In the genomic region with DNA sequence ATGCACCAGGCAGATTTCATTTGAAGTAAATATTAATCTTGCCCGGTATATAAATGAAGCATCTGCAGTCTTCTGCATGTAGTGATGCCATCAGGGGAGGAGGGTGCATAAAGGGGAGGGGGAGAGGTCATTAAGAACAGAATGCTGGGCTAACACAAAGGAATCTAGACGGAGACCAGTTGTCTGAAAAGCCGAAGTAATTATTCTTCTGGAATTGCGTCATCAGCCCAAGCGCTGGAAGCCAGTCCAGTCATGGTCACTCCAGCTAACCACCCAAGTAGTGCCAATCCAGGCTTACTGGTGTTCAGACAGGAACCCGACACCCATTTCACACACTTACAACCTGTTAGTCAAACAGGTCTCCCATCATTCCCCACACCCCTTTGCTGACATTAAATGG, we compare ENCODE assay signal across 18 mouse cellular contexts. TPM values are rescaled to one million over a fixed set of nuclear protein-coding genes. Genes with fewer than 3 reads are reported as not detected.
A peak's percentile ranks its signal among the peaks of the same experiment; 100 is the strongest.
DNase-seq lines count a peak whose midpoint lies in the region; ATAC-seq and TF ChIP-seq lines count a peak whose summit lies in the region.
"Had no signal": no experiment of that assay in that cellular context is flagged by ENCODE, and none has a peak within 500 bp of the region (broad histone marks: within the 10 kb centered on the region; RNA-seq: fewer than 3 reads in every experiment).

No protein-coding gene starts in this region.

- no peak overlapping the region for H3K4me2 ChIP-seq in lung, embryonic 14.5 days
- H3K4me2 ChIP-seq in lung, postnatal 0 days (replicated peaks; ENCODE audit: low read depth, low read length) = no peak overlapping the region
- H3K4me2 ChIP-seq: forebrain, embryonic 12.5 days; liver, embryonic 11.5 days; neural tube, embryonic 13.5 days had no signal

- ATAC-seq in lung, embryonic 14.5 days (ENCODE audit: insufficient read depth) = peak; percentile 8; the same call in 1 of the 2 replicates
- no peak for ATAC-seq in lung, postnatal 0 days
- ATAC-seq: midbrain, embryonic 16.5 days had no signal

- H3K4me1 ChIP-seq in lung, embryonic 14.5 days (ENCODE audit: insufficient read depth) = peaks cover 6% of the 10 kb centered on the region; the same call in 1 of the 2 replicates
- 0 out of 2 replicates have a peak, but pooled peaks cover 3% of the 10 kb centered on the region for H3K4me1 ChIP-seq in lung, postnatal 0 days (ENCODE audit: insufficient read depth, low read depth, low read length)

- H3K27me3 ChIP-seq in lung, embryonic 14.5 days (ENCODE audit: insufficient read depth, low read length) = no peaks in the 10 kb centered on the region
- H3K27me3 ChIP-seq in lung, postnatal 0 days (replicated peaks; ENCODE audit: insufficient read depth, low read length) = no peaks in the 10 kb centered on the region
- H3K27me3 ChIP-seq: forebrain, embryonic 12.5 days; neural tube, embryonic 13.5 days had no signal

- 45% methylated on average over 6 of the region's 6 CpGs for WGBS in lung, embryonic 14.5 days
- WGBS in lung, postnatal 0 days = 40% methylated on average over 6 of the region's 6 CpGs

- H3K9me3 ChIP-seq in lung, embryonic 14.5 days (ENCODE audit: low read depth, low read length) = no peaks in the 10 kb centered on the region
- no peaks in the 10 kb centered on the region for H3K9me3 ChIP-seq in lung, postnatal 0 days (ENCODE audit: low read length)
- H3K9me3 ChIP-seq: forebrain, embryonic 12.5 days; neural tube, embryonic 13.5 days had no signal

- no peak overlapping the region for H3K4me3 ChIP-seq in lung, embryonic 14.5 days (ENCODE audit: low read depth, low read length)
- H3K4me3 ChIP-seq in lung, postnatal 0 days (ENCODE audit: low read depth, low read length) = no peak overlapping the region
- H3K4me3 ChIP-seq: forebrain, embryonic 12.5 days; neural tube, embryonic 13.5 days had no signal

- no peaks in the 10 kb centered on the region for H3K36me3 ChIP-seq in lung, embryonic 14.5 days (ENCODE audit: insufficient read depth)
- H3K36me3 ChIP-seq in lung, postnatal 0 days (ENCODE audit: insufficient read depth, low read length) = no peaks in the 10 kb centered on the region
- H3K36me3 ChIP-seq: forebrain, embryonic 12.5 days; neural tube, embryonic 13.5 days had no signal

- no peak overlapping the region for H3K9ac ChIP-seq in lung, embryonic 14.5 days
- no peak overlapping the region for H3K9ac ChIP-seq in lung, postnatal 0 days (replicated peaks; ENCODE audit: low read depth)
- H3K9ac ChIP-seq: forebrain, embryonic 12.5 days; neural tube, embryonic 13.5 days had no signal

- TF ChIP-seq EP300 in lung, postnatal 0 days (IDR thresholded peaks at IDR 0.05) = no peak

- DNase-seq in adrenal gland, postnatal 14 days = peak; percentile 34
- DNase-seq in adrenal gland, postnatal 4 days (ENCODE audit: low spot score in 2 of 2) = no peak
- peak; percentile 37 for DNase-seq in lung, embryonic 14.5 days
- DNase-seq in lung, postnatal 0 days (ENCODE audit: low spot score) = no peak
- peak; percentile 35 for DNase-seq in forelimb bud, embryonic 11.5 days (ENCODE audit: low read depth, low spot score)
- DNase-seq in spleen, adult 18-20 months = no peak
- no peak for DNase-seq in lung, postnatal 25 days (ENCODE audit: low spot score)
- DNase-seq: B cell, adult 2 months; cerebellum, adult 9-10 months; heart, postnatal 4 days; kidney, adult 8-10 months; lung, adult 2 months; right cerebral cortex, postnatal 4 days; thymus, postnatal 25 days had no signal

- no peak overlapping the region for H3K27ac ChIP-seq in lung, embryonic 14.5 days (ENCODE audit: low read depth)
- H3K27ac ChIP-seq in lung, postnatal 0 days (ENCODE audit: low read length) = no peak overlapping the region
- H3K27ac ChIP-seq: forebrain, embryonic 12.5 days; neural tube, embryonic 13.5 days had no signal

- no peak for TF ChIP-seq CTCF in lung, embryonic 14.5 days (IDR thresholded peaks at IDR 0.05; ENCODE audit: low read depth)
- TF ChIP-seq CTCF in lung, postnatal 0 days (IDR thresholded peaks at IDR 0.05) = no peak

RNA-seq across cellular contexts. Expression of a gene that starts 17.7 kb away (rescaled TPM):
- 19.9 and 24.9 TPM in 2 replicates for total RNA-seq in adrenal gland, postnatal 14 days (2021)
- total RNA-seq in adrenal gland, postnatal 4 days (2021) = 10 to 100 TPM; 19.9 to 30.8 TPM
- polyA plus RNA-seq in lung, embryonic 14.5 days (2014; fragmentation: Nextera tagmentation; extraction: Ambion mirVana) = 28.8 and 31.0 TPM in 2 replicates
- 20.9 and 24.0 TPM in 2 replicates for polyA plus RNA-seq in lung, postnatal 0 days (2015; fragmentation: Nextera tagmentation; extraction: Ambion mirVana)

Comparison
In these comparisons a context has a peak if more than half of its experiments do, and no peak if none do; other contexts are left out.
1. DNase-seq: peak in adrenal gland, postnatal 14 days (single experiment), lung, embryonic 14.5 days (single experiment) and forelimb bud, embryonic 11.5 days (single experiment); none in adrenal gland, postnatal 4 days (0 of 2), lung, postnatal 0 days (single experiment), spleen, adult 18-20 months (0 of 2) and lung, postnatal 25 days (single experiment).